Mouse (Mus musculus) bone marrow macrophage, adult 2 months (primary cell): ENCODE measurements around the gene Ube2z.

Source experiments
- CTCF ChIP-seq: IDR thresholded peaks from 2 replicates; pipeline ENCODE4 v1.5.1; 2012; ENCODE audit warnings: low read depth, mild to moderate bottlenecking, low read length, moderate library complexity
- POLR2A ChIP-seq: IDR thresholded peaks from 2 replicates; pipeline ENCODE4 v1.6.1; 2012; ENCODE audit warnings: mild to moderate bottlenecking, low read depth, low read length, borderline replicate concordance

DNA sequence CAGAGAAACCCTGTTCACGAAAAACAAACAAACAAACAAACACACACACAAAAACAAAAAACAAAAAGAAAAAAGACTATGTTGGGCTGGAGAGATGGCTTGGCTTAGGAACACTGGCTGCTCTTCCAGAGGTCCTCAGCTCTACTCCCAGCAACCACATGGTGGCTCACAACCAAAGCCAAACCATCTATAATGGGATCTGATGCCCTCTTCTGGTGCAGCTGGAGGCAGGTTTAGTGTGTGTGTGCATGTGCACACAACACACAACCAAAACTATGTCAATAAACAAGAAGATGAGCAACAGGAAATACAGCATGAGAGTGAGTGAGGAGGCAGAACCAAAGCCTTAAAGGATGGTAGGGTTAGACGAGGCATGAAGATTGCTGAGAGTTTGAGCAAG lies 33.5 kb downstream of the Ube2z start:
- TF ChIP-seq CTCF (no peak), POLR2A (no peak)
